9 mouse cellular contexts compared by ENCODE assay signal in the genomic region with DNA sequence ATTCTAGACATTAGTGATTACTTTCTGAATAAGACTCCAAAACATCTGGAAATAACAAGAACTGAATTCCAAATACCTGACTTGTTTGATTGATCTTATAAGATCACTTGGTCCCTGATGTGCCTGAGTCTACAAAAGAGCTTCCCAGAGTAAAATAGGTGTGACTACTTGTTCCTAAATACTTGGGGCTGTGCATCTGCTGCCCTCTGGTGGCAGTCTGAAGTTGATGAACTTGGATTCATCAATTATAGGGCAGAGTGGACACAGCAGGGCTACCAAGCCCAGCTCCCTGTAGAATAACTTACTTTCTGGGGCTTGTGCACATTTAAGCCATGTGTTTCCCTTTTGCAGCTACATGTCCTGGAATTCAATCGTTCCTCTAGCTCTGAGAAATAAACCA. TPM values are rescaled to one million over a fixed set of nuclear protein-coding genes. Genes with fewer than 3 reads are reported as not detected.
DNase-seq lines count a peak whose midpoint lies in the region; ATAC-seq and TF ChIP-seq lines count a peak whose summit lies in the region.
"Had no signal": no experiment of that assay in that cellular context is flagged by ENCODE, and none has a peak within 500 bp of the region (broad histone marks: within the 10 kb centered on the region; RNA-seq: fewer than 3 reads in every experiment).

No protein-coding gene starts in this region.

- DNase-seq in 3134 (ENCODE audit: extremely low read depth, insufficient read length, low spot score) = peak; percentile 28
- peak; percentile 56 for DNase-seq in T-cell, adult 2 months (ENCODE audit: low spot score)
- DNase-seq in cerebellum, postnatal 25 days = peak; percentile 61 to 81
- DNase-seq in gastrocnemius, adult 2 months = peak; percentile 80
- DNase-seq in kidney, adult 18-20 months = peak; percentile 81
- peak; percentile 72 for DNase-seq in left cerebral cortex, postnatal 4 days
- peak; percentile 76 for DNase-seq in stomach, postnatal 0 days (ENCODE audit: low spot score)

- no peaks in the 10 kb centered on the region for H3K9me3 ChIP-seq in stomach, postnatal 0 days (ENCODE audit: control insufficient read depth, low read length)
- H3K9me3 ChIP-seq: embryonic facial prominence, embryonic 12.5 days had no signal

- 15% methylated on average over 1 of the region's 1 CpGs for WGBS in stomach, postnatal 0 days

- no peaks in the 10 kb centered on the region for H3K27me3 ChIP-seq in stomach, postnatal 0 days (ENCODE audit: control insufficient read depth, insufficient read depth, low read length)
- H3K27me3 ChIP-seq: embryonic facial prominence, embryonic 12.5 days had no signal

- no peak for TF ChIP-seq EP300 in stomach, postnatal 0 days (optimal IDR thresholded peaks at IDR 0.05)

- TF ChIP-seq CTCF in gastrocnemius, adult 2 months (IDR thresholded peaks at IDR 0.05) = peak; percentile 98
- peak; percentile 93 for TF ChIP-seq CTCF in stomach, postnatal 0 days (IDR thresholded peaks at IDR 0.05; ENCODE audit: low read depth)

- no peak overlapping the region for H3K27ac ChIP-seq in gastrocnemius, adult 2 months
- no peak overlapping the region for H3K27ac ChIP-seq in stomach, postnatal 0 days (replicated peaks)
- H3K27ac ChIP-seq: embryonic facial prominence, embryonic 12.5 days had no signal

- intact Hi-C loops in gastrocnemius, adult 2 months (cut with DNase I) = loop anchor here (1.0 kb wide), 1 partner anchor 38 kb away; no protein-coding TSS in a partner anchor
- intact Hi-C loops in left cerebral cortex, postnatal 4 days (cut with DNase I) = no loop called here

- H3K9ac ChIP-seq in stomach, postnatal 0 days (ENCODE audit: low read length) = no peak overlapping the region
- H3K9ac ChIP-seq: embryonic facial prominence, embryonic 12.5 days had no signal

- ATAC-seq in monocyte, adult 5-6 weeks (replicated peaks; ENCODE audit: insufficient number of reproducible peaks, low FRiP score, low TSS enrichment, poor library complexity, severe bottlenecking) = peak; percentile 84
- ATAC-seq in stomach, postnatal 0 days (ENCODE audit: low FRiP score, low TSS enrichment) = no peak

- H3K4me2 ChIP-seq in stomach, postnatal 0 days (replicated peaks; ENCODE audit: low read depth) = no peak overlapping the region
- H3K4me2 ChIP-seq: embryonic facial prominence, embryonic 12.5 days had no signal

- H3K4me1 ChIP-seq in stomach, postnatal 0 days (replicated peaks; ENCODE audit: control insufficient read depth, insufficient read depth) = no peaks in the 10 kb centered on the region
- H3K4me1 ChIP-seq: embryonic facial prominence, embryonic 12.5 days had no signal

- H3K4me3 ChIP-seq in gastrocnemius, adult 2 months = no peak overlapping the region
- H3K4me3 ChIP-seq in stomach, postnatal 0 days (ENCODE audit: low read depth, low read length) = no peak overlapping the region
- H3K4me3 ChIP-seq: embryonic facial prominence, embryonic 12.5 days had no signal

- H3K36me3 ChIP-seq in stomach, postnatal 0 days (ENCODE audit: control insufficient read depth, insufficient read depth, low read length) = no peaks in the 10 kb centered on the region

RNA-seq across cellular contexts. Expression of gene Ripk1, which starts 7.0 kb away (rescaled TPM):
- 1 to 10 TPM; 3.6 to 4.1 TPM for total RNA-seq in gastrocnemius, adult 2 months (2021)
- 10 to 100 TPM; 11.7 to 12.7 TPM for total RNA-seq in left cerebral cortex, postnatal 4 days (2021)
- total RNA-seq in monocyte, adult 5-6 weeks (2017) = 90.4 to 122 TPM (median 115 TPM) in 3 replicates
- 13.2 and 13.5 TPM in 2 replicates for polyA plus RNA-seq in stomach, postnatal 0 days (2015; fragmentation: Nextera tagmentation; extraction: Ambion mirVana)

RNA-seq across cellular contexts. Expression of gene Serpinb6a, which starts 7.4 kb away (rescaled TPM):
- 100 to 1,000 TPM in 1 of 2 experiments, 10 to 100 TPM in 1; 93.9 to 299 TPM for total RNA-seq in gastrocnemius, adult 2 months (2021)
- total RNA-seq in left cerebral cortex, postnatal 4 days (2021) = 10 to 100 TPM; 41.2 to 41.3 TPM
- total RNA-seq in monocyte, adult 5-6 weeks (2017) = 73.1 to 121 TPM (median 104 TPM) in 3 replicates
- polyA plus RNA-seq in stomach, postnatal 0 days (2015; fragmentation: Nextera tagmentation; extraction: Ambion mirVana) = 82.7 and 83.1 TPM in 2 replicates

RNA-seq across cellular contexts. Expression of gene Nqo2, which starts 30.7 kb away (rescaled TPM):
- 10 to 100 TPM in 1 of 2 experiments, 1 to 10 TPM in 1; 10.0 to 18.4 TPM for total RNA-seq in gastrocnemius, adult 2 months (2021)
- 1 to 10 TPM; 3.2 to 3.3 TPM for total RNA-seq in left cerebral cortex, postnatal 4 days (2021)
- 23.0 to 32.6 TPM (median 30.4 TPM) in 3 replicates for total RNA-seq in monocyte, adult 5-6 weeks (2017)
- polyA plus RNA-seq in stomach, postnatal 0 days (2015; fragmentation: Nextera tagmentation; extraction: Ambion mirVana) = 13.9 and 14.1 TPM in 2 replicates

RNA-seq across cellular contexts. Expression of gene Bphl, which starts 42.2 kb away (rescaled TPM):
- total RNA-seq in gastrocnemius, adult 2 months (2021) = 10 to 100 TPM; 22.4 to 25.5 TPM
- 10 to 100 TPM; 27.6 to 31.3 TPM for total RNA-seq in left cerebral cortex, postnatal 4 days (2021)
- 3.4 to 10.3 TPM (median 10.2 TPM) in 3 replicates for total RNA-seq in monocyte, adult 5-6 weeks (2017)
- polyA plus RNA-seq in stomach, postnatal 0 days (2015; fragmentation: Nextera tagmentation; extraction: Ambion mirVana) = 36.9 and 37.2 TPM in 2 replicates

Comparison
In these comparisons a context has a peak if more than half of its experiments do, and no peak if none do; other contexts are left out.
1. DNase-seq: peak in every context shown above with its lines; median percentile 81 in kidney, adult 18-20 months; 80 in gastrocnemius, adult 2 months; 76 in stomach, postnatal 0 days; 72 in left cerebral cortex, postnatal 4 days; 71 in cerebellum, postnatal 25 days; 56 in T-cell, adult 2 months; 28 in 3134.